Mouse (Mus musculus) megakaryocyte progenitor cell, adult 5-6 weeks (primary cell): Measurements from ENCODE around the gene Rps16. TPM values are rescaled to one million over a fixed set of nuclear protein-coding genes. Genes with fewer than 3 reads are reported as not detected.

Source experiments
- ATAC-seq: replicated peaks from 2 replicates; pipeline ENCODE4 v1.8.0; 2016; ENCODE audit warnings: mild to moderate bottlenecking, moderate TSS enrichment, inconsistent platforms; ENCODE audit not compliant: poor library complexity
- total RNA-seq, 2 experiments: library from RNA; stranded (forward) in 1 of 2; stranded (reverse) in 1 of 2; fragments of 157-497, 149-512 nt in 1 of 2; fragments of 200-1000 nt in 1 of 2; gene quantifications; 2 replicates each; pipeline versions ENCODE4 v1.2.3 to v1.2.4; 2015 to 2017

The Rps16 gene
- total RNA-seq, 2 experiments from 2014 or later, result 756 to 3,279 TPM

GRCm38 (mm10) chr7:28344637-28345036 is 5.8 kb upstream of the Rps16 start:
- peak; percentile 85 for ATAC-seq

- peak; percentile 32 for ATAC-seq
These were observed 2.7 kb upstream of the Rps16 start for GRCm38 (mm10) chr7:28347746-28348145.

GRCm38 (mm10) chr7:28348601-28349000 is 1.9 kb upstream of the Rps16 start:
- ATAC-seq, result no peak

- ATAC-seq, result peak; percentile 21
These were observed 1.3 kb downstream of the Rps16 start for GRCm38 (mm10) chr7:28351676-28352191.

DNA sequence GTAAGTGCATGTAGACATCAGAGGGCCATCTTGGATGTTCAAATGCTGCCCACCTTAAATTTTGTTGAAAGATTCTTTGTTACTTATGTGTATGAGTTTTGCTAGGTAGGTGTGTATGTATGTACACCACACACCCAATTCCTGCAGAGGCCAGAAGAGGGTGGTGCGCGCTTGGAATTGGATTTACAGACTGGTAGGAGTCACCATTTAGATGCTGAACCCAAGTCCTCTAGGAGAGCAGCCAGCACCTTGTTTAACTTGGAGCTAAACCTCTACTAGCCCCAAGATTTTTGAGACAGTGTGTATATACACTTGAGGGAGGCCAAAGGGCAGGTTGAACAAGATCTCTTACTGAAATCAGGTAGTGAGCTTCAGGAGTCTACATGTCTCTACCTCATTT is 2.8 kb downstream of the Rps16 start:
- no peak for ATAC-seq

GRCm38 (mm10) chr7:28354113-28354581 is 3.7 kb downstream of the Rps16 start:
- no peak for ATAC-seq

DNA sequence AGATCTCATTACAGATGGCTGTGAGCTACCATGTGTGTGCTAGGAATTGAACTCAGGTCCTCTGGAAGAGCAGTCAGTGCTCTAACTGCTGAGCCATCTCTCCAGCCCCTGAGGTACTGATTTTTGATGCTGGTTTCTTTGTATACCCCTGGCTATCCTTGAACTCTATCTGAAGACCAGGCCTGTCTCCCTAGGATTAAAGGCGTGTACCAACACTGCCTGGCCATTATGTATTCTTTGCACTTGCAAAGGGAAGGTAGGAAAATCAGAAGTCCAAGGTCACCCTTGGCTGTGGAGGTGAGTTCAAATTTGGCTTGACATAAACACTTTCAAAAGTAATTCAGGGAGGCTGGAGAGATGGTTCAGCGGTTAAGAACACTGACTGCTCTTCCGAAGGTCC is 4.1 kb downstream of the Rps16 start:
- ATAC-seq, result no peak

- ATAC-seq, result no peak
These were observed 4.8 kb downstream of the Rps16 start for GRCm38 (mm10) chr7:28355221-28355620.

DNA sequence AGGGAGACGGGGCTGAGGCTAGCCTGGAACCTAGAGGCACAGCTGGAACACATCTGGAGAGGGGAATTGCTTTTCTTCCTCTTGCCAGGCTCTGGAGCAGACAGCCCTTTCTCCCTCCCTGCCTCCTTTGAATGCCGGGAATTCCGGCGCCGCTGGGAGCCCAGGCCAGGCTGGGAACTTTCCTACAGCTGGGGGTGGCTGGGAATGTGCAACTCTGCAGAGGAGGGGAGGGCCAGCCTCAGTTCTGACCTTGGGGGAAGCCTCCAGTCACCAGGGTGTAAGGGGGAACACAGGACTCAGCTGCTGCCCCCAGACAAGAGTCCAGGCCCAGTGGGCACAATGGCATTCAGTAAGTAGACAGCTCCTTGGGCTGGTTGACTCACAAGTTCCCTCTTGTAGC is 6.5 kb downstream of the Rps16 start:
- no peak for ATAC-seq

- no peak for ATAC-seq
These were observed 7.5 kb downstream of the Rps16 start for GRCm38 (mm10) chr7:28357984-28358383.

- no peak for ATAC-seq
These were observed 8.0 kb downstream of the Rps16 start for GRCm38 (mm10) chr7:28358431-28358830.

GRCm38 (mm10) chr7:28359854-28360253 is 9.4 kb downstream of the Rps16 start:
- no peak for ATAC-seq

GRCm38 (mm10) chr7:28360291-28360690 is 9.8 kb downstream of the Rps16 start:
- ATAC-seq, result no peak

DNA sequence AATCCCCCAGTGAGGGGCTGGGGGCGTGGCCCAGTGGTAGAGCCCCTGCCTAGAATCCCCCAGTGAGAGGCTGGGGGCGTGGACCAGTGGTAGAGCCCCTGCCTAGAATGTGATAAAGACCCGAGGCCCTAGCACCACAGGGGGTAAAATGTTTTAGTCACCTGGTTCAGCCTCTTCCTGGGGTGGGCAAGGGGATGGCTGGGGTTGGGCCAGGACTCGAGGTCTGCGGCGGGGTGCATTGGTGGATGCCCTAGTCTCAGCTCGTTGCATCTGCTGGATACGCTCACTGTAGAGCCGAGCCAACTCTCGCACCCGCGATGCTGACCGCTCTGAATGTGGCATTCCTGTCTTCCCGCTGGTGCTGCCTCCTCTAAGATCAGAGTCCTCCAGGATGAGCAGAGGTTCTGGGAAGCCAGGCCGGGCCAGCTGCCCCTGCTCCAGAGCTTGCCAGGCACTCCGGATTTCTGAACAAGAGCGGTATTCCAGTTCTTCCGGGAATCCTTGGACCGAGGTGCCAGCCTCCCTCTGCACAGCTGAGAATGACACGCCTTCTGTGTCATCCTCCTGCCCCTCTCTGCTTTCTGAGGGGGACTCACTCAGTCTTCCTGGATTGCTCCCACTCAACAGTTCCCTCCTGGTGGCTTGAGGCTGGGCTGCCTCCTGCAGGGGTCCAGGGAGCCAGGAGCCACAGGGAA is 11.3 kb downstream of the Rps16 start:
- ATAC-seq, result no peak

DNA sequence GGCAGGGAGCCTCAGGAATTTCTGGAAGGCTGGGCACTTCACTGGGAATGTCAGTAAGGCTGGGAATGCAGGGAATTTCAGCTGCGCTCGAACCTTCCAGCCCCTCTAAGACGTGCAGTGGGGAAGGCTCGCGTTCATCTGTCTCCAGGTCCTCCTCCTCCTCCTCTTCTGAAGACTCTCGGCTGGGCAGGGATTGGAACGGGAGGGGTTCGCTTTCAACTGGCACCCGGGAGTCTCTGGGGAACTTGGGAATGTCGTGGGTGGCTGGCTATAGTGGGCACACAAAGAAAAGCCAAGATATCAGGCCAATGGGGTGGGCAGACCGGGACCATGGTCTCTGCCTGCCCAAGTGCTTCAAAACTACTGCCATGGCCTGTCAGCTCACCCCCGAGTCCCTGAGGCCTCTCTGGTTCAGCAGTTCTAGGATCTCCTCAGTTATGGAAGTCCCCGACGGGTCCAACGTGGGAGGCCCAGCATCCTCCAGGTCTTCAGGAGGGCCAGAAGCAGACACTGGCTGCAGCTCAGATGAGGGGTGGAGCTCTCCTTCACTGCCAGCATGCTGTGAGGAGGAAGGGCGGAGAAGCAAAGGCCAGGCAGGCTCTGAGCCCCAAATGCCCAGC is 12.1 kb downstream of the Rps16 start:
- ATAC-seq, result no peak

GRCm38 (mm10) chr7:28367663-28368275 is 17.3 kb downstream of the Rps16 start:
- ATAC-seq, result no peak

DNA sequence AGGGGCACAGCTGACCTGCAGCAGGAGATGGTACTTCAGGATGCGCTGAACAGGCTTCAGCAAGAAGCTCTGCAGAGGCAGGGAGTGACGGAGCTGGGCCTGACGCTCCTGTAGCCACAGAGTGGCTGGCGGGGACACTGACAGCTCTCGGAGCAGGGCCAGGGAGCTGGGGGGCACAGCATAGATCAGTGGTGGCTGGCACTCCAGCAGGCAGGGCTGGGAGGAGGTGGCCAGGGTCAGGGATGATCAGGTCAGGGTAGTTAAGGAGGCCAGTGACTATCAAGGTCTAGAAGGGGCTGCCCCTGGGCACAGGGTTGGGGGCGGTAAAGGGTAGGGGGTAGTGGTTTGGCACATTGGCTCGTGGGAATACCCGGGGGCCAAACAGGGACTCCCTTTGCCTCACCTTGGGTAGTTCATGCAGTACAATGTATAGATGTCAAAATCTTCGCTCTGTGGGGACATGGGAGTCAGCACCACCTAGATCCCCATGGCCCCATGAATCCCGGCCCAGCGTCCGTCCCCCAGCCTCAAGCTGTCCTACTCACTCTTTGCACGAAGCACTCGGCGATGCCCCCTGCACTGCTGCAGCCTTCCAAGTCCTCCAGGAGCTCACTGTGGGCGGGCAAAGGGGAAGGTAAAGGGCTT is 17.9 kb downstream of the Rps16 start:
- no peak for ATAC-seq

- no peak for ATAC-seq
These were observed 19.6 kb downstream of the Rps16 start for GRCm38 (mm10) chr7:28370051-28370450.

DNA sequence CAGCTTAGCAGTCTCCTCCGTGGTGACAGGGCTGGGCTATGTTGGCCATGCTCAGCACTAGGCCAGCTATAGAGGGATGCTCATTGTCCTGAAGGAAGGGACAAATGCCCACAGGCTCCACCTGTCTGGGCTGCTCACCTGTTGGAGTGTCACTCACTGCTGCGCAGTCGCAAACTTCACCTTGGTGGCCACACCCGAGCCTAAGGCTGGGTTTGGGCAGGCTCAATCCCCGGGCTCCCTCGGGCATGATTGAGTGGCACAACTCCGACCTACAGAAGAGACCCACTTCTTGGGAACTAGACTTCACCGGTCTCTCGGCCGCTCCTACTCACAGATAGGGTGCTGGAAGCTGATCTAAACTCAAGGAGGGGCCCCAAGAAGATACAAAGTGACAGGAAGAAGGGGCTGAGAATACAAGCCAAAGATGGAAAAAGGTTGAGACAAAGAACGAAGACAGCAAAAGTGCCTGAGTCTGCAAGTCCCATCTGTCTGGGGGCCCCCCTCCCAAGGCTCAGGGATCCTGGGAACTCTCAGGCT is 20.6 kb downstream of the Rps16 start:
- ATAC-seq, result no peak

DNA sequence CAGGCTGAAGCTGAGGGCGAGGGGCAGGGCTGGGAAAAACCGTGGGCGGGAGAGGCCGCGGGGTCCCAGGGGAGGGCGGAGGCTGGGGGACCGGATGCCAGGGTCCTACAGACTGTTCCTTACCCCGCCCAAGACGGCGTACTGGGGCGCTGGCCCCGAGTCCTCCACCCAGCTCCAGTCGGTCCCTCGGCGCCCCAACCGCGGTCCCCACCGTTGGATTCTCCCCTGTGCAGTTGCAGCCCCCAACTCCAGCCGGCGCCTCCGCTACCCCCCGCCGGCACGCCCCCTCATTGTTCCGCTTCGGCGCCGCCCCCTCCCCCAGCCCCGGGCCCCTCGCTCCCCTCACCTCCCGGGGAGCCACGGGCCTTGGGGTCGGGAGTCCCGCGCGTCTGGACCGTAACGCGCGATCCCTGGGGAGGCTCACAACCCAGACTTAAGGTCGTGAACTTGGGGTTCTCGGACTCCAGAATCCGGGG is 21.1 kb downstream of the Rps16 start:
- no peak for ATAC-seq
